Mouse (Mus musculus): ENCODE measurements around the gene Fem1b.

DNA sequence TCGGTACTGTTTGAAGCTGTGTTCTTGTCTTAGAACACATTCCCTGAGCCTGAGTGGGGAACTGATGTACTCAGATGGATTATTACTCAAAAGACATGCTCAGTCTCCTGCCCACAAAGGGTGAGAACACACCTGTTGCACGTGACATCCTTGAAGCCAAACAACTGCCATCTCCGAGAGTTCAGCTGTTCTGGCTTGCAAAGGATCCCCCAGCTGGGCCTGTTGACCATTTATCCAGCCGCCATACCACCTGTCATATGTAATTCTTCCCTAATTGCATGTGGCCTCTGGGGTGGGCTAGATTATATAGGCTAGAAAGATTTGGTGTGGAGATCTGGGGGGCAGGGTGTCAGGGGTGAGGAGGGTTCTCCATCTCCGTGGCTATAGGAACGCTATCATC, 9.1 kb upstream of the Fem1b start:
- TF ChIP-seq TAL1 (IDR thresholded peaks at IDR 0.05; ENCODE audit: low read length) (no peak), GATA1 (IDR thresholded peaks at IDR 0.05; ENCODE audit: low read length) (no peak)

All from erythroblast, embryonic 14.5 days (primary cell).